In genomic region chr19:47338396-47339164, GRCm38 (mm10) we compare ENCODE assay signal across 8 mouse cellular contexts.
DNase-seq lines count a peak whose midpoint lies in the region; ATAC-seq lines count a peak whose summit lies in the region.

No protein-coding gene starts in this region.

- H3K27me3 ChIP-seq in embryonic facial prominence, embryonic 13.5 days: peaks cover 18% of the 10 kb centered on the region
- H3K27me3 ChIP-seq in intestine, embryonic 16.5 days (replicated peaks; ENCODE audit: control insufficient read depth, insufficient read depth, low read length): peaks cover 1% of the 10 kb centered on the region
- peaks cover 26% of the 10 kb centered on the region for H3K27me3 ChIP-seq in neural tube, embryonic 13.5 days

- 0 out of 2 replicates have a peak, but pooled peaks have one; percentile 35 for ATAC-seq in embryonic facial prominence, embryonic 13.5 days (ENCODE audit: insufficient number of reproducible peaks, insufficient read depth, low FRiP score, low TSS enrichment, low read depth)
- ATAC-seq in intestine, embryonic 16.5 days: peak; percentile 41
- peak; percentile 45; the same call in 1 of the 2 replicates for ATAC-seq in neural tube, embryonic 13.5 days (ENCODE audit: low read depth)
- ATAC-seq in activated CD4-positive, CD25-positive, alpha-beta regulatory T cell, adult 4 months: no peak

- WGBS in embryonic facial prominence, embryonic 13.5 days: 25% methylated on average over 24 of the region's 24 CpGs
- 37% methylated on average over 24 of the region's 24 CpGs for WGBS in intestine, embryonic 16.5 days
- WGBS in neural tube, embryonic 13.5 days: 27% methylated on average over 24 of the region's 24 CpGs

- H3K4me2 ChIP-seq in embryonic facial prominence, embryonic 13.5 days: peak overlapping the region; percentile 70
- H3K4me2 ChIP-seq in intestine, embryonic 16.5 days (ENCODE audit: low read depth, low read length): peak overlapping the region; percentile 58
- peak overlapping the region; percentile 71 for H3K4me2 ChIP-seq in neural tube, embryonic 13.5 days

- H3K9me3 ChIP-seq in embryonic facial prominence, embryonic 13.5 days: no peaks in the 10 kb centered on the region
- no peaks in the 10 kb centered on the region for H3K9me3 ChIP-seq in intestine, embryonic 16.5 days (ENCODE audit: control insufficient read depth, low read length)
- H3K9me3 ChIP-seq in neural tube, embryonic 13.5 days: no peaks in the 10 kb centered on the region

- no peaks in the 10 kb centered on the region for H3K36me3 ChIP-seq in embryonic facial prominence, embryonic 13.5 days
- H3K36me3 ChIP-seq in intestine, embryonic 16.5 days (ENCODE audit: control insufficient read depth, insufficient read depth, low read length): no peaks in the 10 kb centered on the region
- H3K36me3 ChIP-seq in neural tube, embryonic 13.5 days: no peaks in the 10 kb centered on the region

- H3K9ac ChIP-seq in embryonic facial prominence, embryonic 13.5 days: peak overlapping the region; percentile 64
- H3K9ac ChIP-seq in intestine, embryonic 16.5 days (ENCODE audit: low read depth, low read length): peak overlapping the region; percentile 55
- H3K9ac ChIP-seq in neural tube, embryonic 13.5 days: peak overlapping the region; percentile 66

- peak; percentile 54 for DNase-seq in layer of hippocampus, adult 9-11 months
- no peak for DNase-seq in layer of hippocampus, postnatal 25 days (ENCODE audit: extremely low spot score in 1 of 2, low spot score in 1 of 2)
- DNase-seq in right cerebral cortex, postnatal 10 days (ENCODE audit: low spot score in 2 of 2): no peak
- DNase-seq in ovary, postnatal 10 days (ENCODE audit: low spot score): no peak

- H3K4me1 ChIP-seq in embryonic facial prominence, embryonic 13.5 days: peaks cover 56% of the 10 kb centered on the region
- H3K4me1 ChIP-seq in intestine, embryonic 16.5 days (ENCODE audit: control insufficient read depth, insufficient read depth, low read length): peaks cover 24% of the 10 kb centered on the region
- H3K4me1 ChIP-seq in neural tube, embryonic 13.5 days (replicated peaks): peaks cover 57% of the 10 kb centered on the region

- H3K27ac ChIP-seq in embryonic facial prominence, embryonic 13.5 days: no peak overlapping the region
- no peak overlapping the region for H3K27ac ChIP-seq in intestine, embryonic 16.5 days (ENCODE audit: low read length)
- no peak overlapping the region for H3K27ac ChIP-seq in neural tube, embryonic 13.5 days (replicated peaks)

- peak overlapping the region; percentile 38 for H3K4me3 ChIP-seq in embryonic facial prominence, embryonic 13.5 days
- peak overlapping the region; percentile 36 for H3K4me3 ChIP-seq in intestine, embryonic 16.5 days (ENCODE audit: low read length)
- H3K4me3 ChIP-seq in neural tube, embryonic 13.5 days: peak overlapping the region; percentile 39
